Mouse (Mus musculus) erythroblast, embryonic 14.5 days (primary cell): ENCODE measurements at regions not wholly inside any gene's neighbourhood (a gene's known extent, or its start where the extent isn't known, plus 50 kb on each side); places are given as distances from the start of the nearest gene placed in this dataset.

Source experiments
- GATA1 ChIP-seq: IDR thresholded peaks from 2 replicates; pipeline ENCODE4 v1.6.1; 2012; ENCODE audit warnings: low read length, inconsistent platforms, mixed read lengths
- TAL1 ChIP-seq: IDR thresholded peaks from 3 replicates; pipeline ENCODE4 v1.6.1; 2012; ENCODE audit warnings: low read length, inconsistent platforms, mixed read lengths

GRCm38 (mm10) chr13:37622366-37623088 lies 155.7 kb upstream of the Rreb1 start:
- TF ChIP-seq GATA1: no peak
- no peak for TF ChIP-seq TAL1
